In the genomic region with DNA sequence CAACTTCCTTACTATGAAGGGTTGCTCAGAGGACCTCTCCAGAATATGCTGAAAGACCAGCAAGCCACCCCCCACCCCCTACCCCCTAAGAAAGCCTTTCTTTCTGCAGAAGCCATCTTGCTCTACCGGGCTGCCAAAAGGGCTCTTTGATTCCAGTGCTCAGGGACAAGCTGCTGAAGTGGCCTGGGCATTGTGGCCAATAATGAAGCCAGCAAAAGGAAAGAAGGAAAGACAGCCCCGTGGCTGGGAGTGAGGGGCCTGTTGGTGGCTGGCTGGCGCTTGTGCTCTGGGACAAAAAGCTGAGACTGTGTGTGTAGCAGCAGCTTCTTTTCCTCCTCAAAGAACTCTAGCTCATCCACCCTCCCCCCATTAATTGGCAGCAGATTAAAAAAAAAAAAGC, we compare ENCODE assay signal across 18 mouse cellular contexts. TPM values are rescaled to one million over a fixed set of nuclear protein-coding genes. Genes with fewer than 3 reads are reported as not detected.
A peak's percentile ranks its signal among the peaks of the same experiment; 100 is the strongest.
DNase-seq lines count a peak whose midpoint lies in the region; ATAC-seq and TF ChIP-seq lines count a peak whose summit lies in the region.
"Had no signal": no experiment of that assay in that cellular context is flagged by ENCODE, and none has a peak within 500 bp of the region (broad histone marks: within the 10 kb centered on the region; RNA-seq: fewer than 3 reads in every experiment).

No protein-coding gene starts in this region.

- WGBS in hindbrain, postnatal 0 days: 40% methylated on average over 3 of the region's 3 CpGs
- 39% methylated on average over 3 of the region's 3 CpGs for whole genome bisulfite sequencing in hindbrain, embryonic 12.5 days
- 42% methylated on average over 3 of the region's 3 CpGs for WGBS in midbrain, embryonic 10.5 days
- WGBS in midbrain, embryonic 15.5 days: 28% methylated on average over 3 of the region's 3 CpGs
- whole genome bisulfite sequencing in forebrain, embryonic 11.5 days: 17% methylated on average over 3 of the region's 3 CpGs
- WGBS in midbrain, postnatal 0 days: 40% methylated on average over 3 of the region's 3 CpGs
- whole genome bisulfite sequencing in intestine, postnatal 0 days: 72% methylated on average over 3 of the region's 3 CpGs

- H3K9ac ChIP-seq in hindbrain, postnatal 0 days (replicated peaks; ENCODE audit: low read length): no peak overlapping the region
- H3K9ac ChIP-seq in hindbrain, embryonic 12.5 days: no peak overlapping the region
- H3K9ac ChIP-seq in midbrain, embryonic 15.5 days: no peak overlapping the region
- no peak overlapping the region for H3K9ac ChIP-seq in forebrain, embryonic 11.5 days (ENCODE audit: low read length)
- H3K9ac ChIP-seq in midbrain, postnatal 0 days (replicated peaks; ENCODE audit: low read length, poor library complexity, severe bottlenecking): no peak overlapping the region
- no peak overlapping the region for H3K9ac ChIP-seq in intestine, postnatal 0 days (ENCODE audit: low read depth, low read length)
- H3K9ac ChIP-seq: liver, embryonic 13.5 days; neural tube, embryonic 13.5 days had no signal

- TF ChIP-seq CTCF in hindbrain, postnatal 0 days (IDR thresholded peaks at IDR 0.05; ENCODE audit: low read depth): no peak
- TF ChIP-seq CTCF in midbrain, postnatal 0 days (IDR thresholded peaks at IDR 0.05): no peak
- no peak for TF ChIP-seq CTCF in intestine, postnatal 0 days (IDR thresholded peaks at IDR 0.05; ENCODE audit: low read depth)

- no peaks in the 10 kb centered on the region for H3K9me3 ChIP-seq in hindbrain, postnatal 0 days (ENCODE audit: low read length)
- H3K9me3 ChIP-seq in hindbrain, embryonic 12.5 days (replicated peaks): no peaks in the 10 kb centered on the region
- H3K9me3 ChIP-seq in midbrain, embryonic 10.5 days (replicated peaks): no peaks in the 10 kb centered on the region
- H3K9me3 ChIP-seq in midbrain, embryonic 15.5 days: no peaks in the 10 kb centered on the region
- no peaks in the 10 kb centered on the region for H3K9me3 ChIP-seq in forebrain, embryonic 11.5 days (ENCODE audit: control insufficient read depth, low read length)
- no peaks in the 10 kb centered on the region for H3K9me3 ChIP-seq in midbrain, postnatal 0 days (ENCODE audit: low read length)
- H3K9me3 ChIP-seq in intestine, postnatal 0 days (ENCODE audit: control insufficient read depth): no peaks in the 10 kb centered on the region
- H3K9me3 ChIP-seq: limb, embryonic 10.5 days; liver, embryonic 13.5 days; neural tube, embryonic 13.5 days had no signal

- peak; percentile 52 for DNase-seq in hindbrain, postnatal 0 days (ENCODE audit: low spot score)
- no peak for DNase-seq in midbrain, embryonic 10.5 days (ENCODE audit: low spot score)
- no peak for DNase-seq in forebrain, embryonic 11.5 days (ENCODE audit: low spot score)
- peak; percentile 31 for DNase-seq in midbrain, postnatal 0 days (ENCODE audit: low spot score)
- DNase-seq in adipocyte (ENCODE audit: low spot score): no peak
- DNase-seq: adrenal gland, adult 8-10 months; cerebellum, adult 9-10 months; embryo, embryonic 11 days; heart, adult 11 months; heart, postnatal 4 days; liver, embryonic 13.5 days; thymus, adult 18-20 months had no signal

- no peak overlapping the region for H3K4me2 ChIP-seq in hindbrain, postnatal 0 days (ENCODE audit: low read depth, low read length)
- H3K4me2 ChIP-seq in hindbrain, embryonic 12.5 days (replicated peaks): no peak overlapping the region
- H3K4me2 ChIP-seq in midbrain, embryonic 15.5 days: no peak overlapping the region
- no peak overlapping the region for H3K4me2 ChIP-seq in forebrain, embryonic 11.5 days (ENCODE audit: low read depth, low read length, severe bottlenecking)
- H3K4me2 ChIP-seq in midbrain, postnatal 0 days (ENCODE audit: low read depth, low read length, poor library complexity, severe bottlenecking): no peak overlapping the region
- no peak overlapping the region for H3K4me2 ChIP-seq in intestine, postnatal 0 days (replicated peaks; ENCODE audit: low read depth)
- H3K4me2 ChIP-seq: liver, embryonic 13.5 days; neural tube, embryonic 13.5 days had no signal

- no peak overlapping the region for H3K4me3 ChIP-seq in hindbrain, postnatal 0 days (ENCODE audit: low read length)
- H3K4me3 ChIP-seq in hindbrain, embryonic 12.5 days: no peak overlapping the region
- no peak overlapping the region for H3K4me3 ChIP-seq in midbrain, embryonic 10.5 days
- no peak overlapping the region for H3K4me3 ChIP-seq in midbrain, embryonic 15.5 days
- no peak overlapping the region for H3K4me3 ChIP-seq in forebrain, embryonic 11.5 days (ENCODE audit: low read depth, low read length)
- H3K4me3 ChIP-seq in midbrain, postnatal 0 days (ENCODE audit: low read depth, low read length): no peak overlapping the region
- H3K4me3 ChIP-seq in intestine, postnatal 0 days (ENCODE audit: low read depth, low read length): no peak overlapping the region
- H3K4me3 ChIP-seq: limb, embryonic 10.5 days; liver, embryonic 13.5 days; neural tube, embryonic 13.5 days had no signal

- peaks cover 8% of the 10 kb centered on the region; the same call in 1 of the 2 replicates for H3K4me1 ChIP-seq in hindbrain, postnatal 0 days (ENCODE audit: insufficient read depth, low read length)
- H3K4me1 ChIP-seq in hindbrain, embryonic 12.5 days: peaks cover 25% of the 10 kb centered on the region
- peaks cover 44% of the 10 kb centered on the region for H3K4me1 ChIP-seq in midbrain, embryonic 10.5 days
- peaks cover 20% of the 10 kb centered on the region for H3K4me1 ChIP-seq in midbrain, embryonic 15.5 days
- peaks cover 25% of the 10 kb centered on the region for H3K4me1 ChIP-seq in forebrain, embryonic 11.5 days (replicated peaks; ENCODE audit: control insufficient read depth, insufficient read depth, low read length)
- H3K4me1 ChIP-seq in midbrain, postnatal 0 days (ENCODE audit: insufficient read depth, low read length): no peaks in the 10 kb centered on the region
- H3K4me1 ChIP-seq in intestine, postnatal 0 days (replicated peaks; ENCODE audit: control insufficient read depth, insufficient read depth, low read length): peaks cover 9% of the 10 kb centered on the region

- no peaks in the 10 kb centered on the region for H3K36me3 ChIP-seq in hindbrain, postnatal 0 days (ENCODE audit: insufficient read depth, low read length)
- H3K36me3 ChIP-seq in hindbrain, embryonic 12.5 days: no peaks in the 10 kb centered on the region
- H3K36me3 ChIP-seq in midbrain, embryonic 10.5 days: no peaks in the 10 kb centered on the region
- H3K36me3 ChIP-seq in midbrain, embryonic 15.5 days (replicated peaks): no peaks in the 10 kb centered on the region
- H3K36me3 ChIP-seq in forebrain, embryonic 11.5 days (ENCODE audit: control insufficient read depth, insufficient read depth, low read length): no peaks in the 10 kb centered on the region
- no peaks in the 10 kb centered on the region for H3K36me3 ChIP-seq in midbrain, postnatal 0 days (ENCODE audit: insufficient read depth, low read length)
- peaks cover 11% of the 10 kb centered on the region for H3K36me3 ChIP-seq in intestine, postnatal 0 days (ENCODE audit: control insufficient read depth, insufficient read depth)
- H3K36me3 ChIP-seq: neural tube, embryonic 13.5 days had no signal

- no peaks in the 10 kb centered on the region for H3K27me3 ChIP-seq in hindbrain, postnatal 0 days (ENCODE audit: insufficient read depth, low read length)
- 0 out of 2 replicates have a peak, but pooled peaks cover 13% of the 10 kb centered on the region for H3K27me3 ChIP-seq in hindbrain, embryonic 12.5 days
- peaks cover 23% of the 10 kb centered on the region for H3K27me3 ChIP-seq in midbrain, embryonic 10.5 days (ENCODE audit: low read depth, poor library complexity, severe bottlenecking)
- no peaks in the 10 kb centered on the region for H3K27me3 ChIP-seq in midbrain, embryonic 15.5 days (replicated peaks)
- H3K27me3 ChIP-seq in forebrain, embryonic 11.5 days (ENCODE audit: control insufficient read depth, insufficient read depth, low read length): no peaks in the 10 kb centered on the region
- no peaks in the 10 kb centered on the region for H3K27me3 ChIP-seq in midbrain, postnatal 0 days (ENCODE audit: insufficient read depth, low read length)
- H3K27me3 ChIP-seq in intestine, postnatal 0 days (replicated peaks; ENCODE audit: control insufficient read depth, insufficient read depth, low read length): no peaks in the 10 kb centered on the region
- H3K27me3 ChIP-seq: neural tube, embryonic 13.5 days had no signal

- ATAC-seq in hindbrain, postnatal 0 days: no peak
- no peak for ATAC-seq in hindbrain, embryonic 12.5 days (ENCODE audit: low FRiP score)
- no peak for ATAC-seq in midbrain, embryonic 15.5 days (replicated peaks)
- ATAC-seq in forebrain, embryonic 11.5 days (replicated peaks; ENCODE audit: low FRiP score): no peak
- ATAC-seq in midbrain, postnatal 0 days (ENCODE audit: low FRiP score): no peak
- ATAC-seq in intestine, postnatal 0 days: no peak

- no peak overlapping the region for H3K27ac ChIP-seq in hindbrain, postnatal 0 days
- H3K27ac ChIP-seq in hindbrain, embryonic 12.5 days: no peak overlapping the region
- H3K27ac ChIP-seq in midbrain, embryonic 10.5 days (replicated peaks): peak overlapping the region; percentile 53; the same call in 1 of the 2 replicates
- H3K27ac ChIP-seq in midbrain, embryonic 15.5 days: no peak overlapping the region
- H3K27ac ChIP-seq in forebrain, embryonic 11.5 days (ENCODE audit: low read depth, low read length): peak overlapping the region; percentile 42; the same call in 1 of the 2 replicates
- H3K27ac ChIP-seq in midbrain, postnatal 0 days (ENCODE audit: low read depth, low read length): no peak overlapping the region
- no peak overlapping the region; the same call in 1 of the 2 replicates for H3K27ac ChIP-seq in intestine, postnatal 0 days (ENCODE audit: low read depth, low read length)
- H3K27ac ChIP-seq: liver, embryonic 13.5 days; macrophage; neural tube, embryonic 13.5 days had no signal

RNA-seq across cellular contexts. Expression of a gene that starts 12.2 kb away (rescaled TPM):
- 137 and 142 TPM in 2 replicates for total RNA-seq in hindbrain, postnatal 0 days (2014; rRNA removed)
- 60.6 and 64.3 TPM in 2 replicates for polyA plus RNA-seq in hindbrain, postnatal 0 days (2015; fragmentation: Nextera tagmentation; extraction: Ambion mirVana)
- 78.7 and 82.7 TPM in 2 replicates for polyA plus RNA-seq in hindbrain, embryonic 12.5 days (2016; fragmentation: Nextera tagmentation; extraction: Ambion mirVana)
- 78.3 and 80.1 TPM in 2 replicates for polyA plus RNA-seq in midbrain, embryonic 10.5 days (2016; fragmentation: Nextera tagmentation; extraction: Ambion mirVana)
- 72.1 and 77.6 TPM in 2 replicates for polyA plus RNA-seq in midbrain, embryonic 15.5 days (2015; fragmentation: Nextera tagmentation; extraction: Ambion mirVana)
- polyA plus RNA-seq in forebrain, embryonic 11.5 days (2014; fragmentation: Nextera tagmentation; extraction: Ambion mirVana): 79.4 and 87.0 TPM in 2 replicates
- total RNA-seq in midbrain, postnatal 0 days (2014; rRNA removed): 128 and 132 TPM in 2 replicates
- 62.8 and 69.7 TPM in 2 replicates for polyA plus RNA-seq in midbrain, postnatal 0 days (2015; fragmentation: Nextera tagmentation; extraction: Ambion mirVana)
- polyA plus RNA-seq in intestine, postnatal 0 days (2015; fragmentation: Nextera tagmentation; extraction: Ambion mirVana): 39.7 and 40.9 TPM in 2 replicates

Comparison
In these comparisons a context has a peak if more than half of its experiments do, and no peak if none do; other contexts are left out.
1. DNase-seq: peak in hindbrain, postnatal 0 days (single experiment) and midbrain, postnatal 0 days (single experiment); none in midbrain, embryonic 10.5 days (single experiment), forebrain, embryonic 11.5 days (single experiment) and adipocyte (single experiment).
2. H3K27ac ChIP-seq: peak in midbrain, embryonic 10.5 days (single experiment) and forebrain, embryonic 11.5 days (single experiment); none in hindbrain, postnatal 0 days (single experiment), hindbrain, embryonic 12.5 days (single experiment), midbrain, embryonic 15.5 days (single experiment), midbrain, postnatal 0 days (single experiment) and intestine, postnatal 0 days (single experiment).